Mouse (Mus musculus): ENCODE data around the gene Cradd. TPM values are rescaled to one million over a fixed set of nuclear protein-coding genes. Genes with fewer than 3 reads are reported as not detected.

The Cradd gene
- polyA plus RNA-seq, 1 experiment from 2014 or later: 15.4 TPM

- ATAC-seq (no peak), DNase-seq (ENCODE audit: low spot score) (no peak)
- Histone ChIP-seq H3K27ac (ENCODE audit: low read length) (no peak overlapping the region), H3K9ac (replicated peaks; ENCODE audit: low read depth) (no peak overlapping the region), H3K9me3 (ENCODE audit: low read length) (no peaks in the 10 kb centered on the region), H3K4me3 (ENCODE audit: low read depth, low read length) (no peak overlapping the region), H3K4me1 (ENCODE audit: insufficient read depth, low read depth, low read length) (peaks cover 8% of the 10 kb centered on the region), H3K4me2 (replicated peaks; ENCODE audit: low read depth, low read length) (no peak overlapping the region), H3K36me3 (ENCODE audit: insufficient read depth, low read length) (no peaks in the 10 kb centered on the region), H3K27me3 (replicated peaks; ENCODE audit: insufficient read depth, low read length) (no peaks in the 10 kb centered on the region)
- WGBS: 71% methylated on average over 10 of the region's 10 CpGs
- TF ChIP-seq CTCF (IDR thresholded peaks at IDR 0.05) (no peak), EP300 (IDR thresholded peaks at IDR 0.05) (no peak)
These were observed 65.3 kb downstream of the Cradd start for GRCm38 (mm10) chr10:95258471-95259155.

- Histone ChIP-seq H3K4me2 (replicated peaks; ENCODE audit: low read depth, low read length) (no peak overlapping the region), H3K4me1 (ENCODE audit: insufficient read depth, low read depth, low read length) (peaks cover 8% of the 10 kb centered on the region), H3K9me3 (ENCODE audit: low read length) (no peaks in the 10 kb centered on the region), H3K36me3 (ENCODE audit: insufficient read depth, low read length) (no peaks in the 10 kb centered on the region), H3K4me3 (ENCODE audit: low read depth, low read length) (no peak overlapping the region), H3K9ac (replicated peaks; ENCODE audit: low read depth) (no peak overlapping the region), H3K27ac (ENCODE audit: low read length) (no peak overlapping the region), H3K27me3 (replicated peaks; ENCODE audit: insufficient read depth, low read length) (no peaks in the 10 kb centered on the region)
- TF ChIP-seq CTCF (IDR thresholded peaks at IDR 0.05) (peak; percentile 54), EP300 (IDR thresholded peaks at IDR 0.05) (no peak)
- ATAC-seq (no peak), DNase-seq (ENCODE audit: low spot score) (peak; percentile 42)
- 57% methylated on average over 8 of the region's 8 CpGs for WGBS
These were observed 66.0 kb downstream of the Cradd start for GRCm38 (mm10) chr10:95257979-95258378.

GRCm38 (mm10) chr10:95256095-95256494, 67.8 kb downstream of the Cradd start:
- no peak overlapping the region for H3K27ac ChIP-seq (ENCODE audit: low read length)
- H3K4me3 ChIP-seq (ENCODE audit: low read depth, low read length): no peak overlapping the region
- TF ChIP-seq EP300 (IDR thresholded peaks at IDR 0.05): no peak
- no peak for TF ChIP-seq CTCF (IDR thresholded peaks at IDR 0.05)
- peaks cover 5% of the 10 kb centered on the region; the same call in 1 of the 2 replicates for H3K4me1 ChIP-seq (ENCODE audit: insufficient read depth, low read depth, low read length)
- ATAC-seq (no peak), DNase-seq (ENCODE audit: low spot score) (no peak)
- H3K9ac ChIP-seq (replicated peaks; ENCODE audit: low read depth): no peak overlapping the region
- no peak overlapping the region for H3K4me2 ChIP-seq (replicated peaks; ENCODE audit: low read depth, low read length)
- no peaks in the 10 kb centered on the region for H3K9me3 ChIP-seq (ENCODE audit: low read length)
- no peaks in the 10 kb centered on the region for H3K27me3 ChIP-seq (replicated peaks; ENCODE audit: insufficient read depth, low read length)
- no peaks in the 10 kb centered on the region for H3K36me3 ChIP-seq (ENCODE audit: insufficient read depth, low read length)
- 56% methylated on average over 7 of the region's 7 CpGs for WGBS

- WGBS: 49% methylated on average over 8 of the region's 8 CpGs
These were observed 68.8 kb downstream of the Cradd start for GRCm38 (mm10) chr10:95255018-95255680.

GRCm38 (mm10) chr10:95254453-95255001, 69.4 kb downstream of the Cradd start:
- peak overlapping the region; percentile 55 for H3K27ac ChIP-seq (ENCODE audit: low read length)
- no peaks in the 10 kb centered on the region for H3K27me3 ChIP-seq (replicated peaks; ENCODE audit: insufficient read depth, low read length)
- 18% methylated on average over 13 of the region's 13 CpGs for WGBS
- H3K9ac ChIP-seq (replicated peaks; ENCODE audit: low read depth): no peak overlapping the region
- ATAC-seq: peak; percentile 66
- H3K9me3 ChIP-seq (ENCODE audit: low read length): no peaks in the 10 kb centered on the region
- TF ChIP-seq EP300 (IDR thresholded peaks at IDR 0.05) (peak; percentile 61), CTCF (IDR thresholded peaks at IDR 0.05) (peak; percentile 48)
- peak; percentile 72 for DNase-seq (ENCODE audit: low spot score)
- H3K4me1 ChIP-seq (ENCODE audit: insufficient read depth, low read depth, low read length): peaks cover 5% of the 10 kb centered on the region; the same call in 1 of the 2 replicates
- no peaks in the 10 kb centered on the region for H3K36me3 ChIP-seq (ENCODE audit: insufficient read depth, low read length)
- no peak overlapping the region for H3K4me3 ChIP-seq (ENCODE audit: low read depth, low read length)
- peak overlapping the region; percentile 31 for H3K4me2 ChIP-seq (replicated peaks; ENCODE audit: low read depth, low read length)

More at GRCm38 (mm10) chr10:95255018-95255680, 68.8 kb downstream of the Cradd start:
- ATAC-seq (no peak), DNase-seq (ENCODE audit: low spot score) (peak; percentile 39)
- Histone ChIP-seq H3K27me3 (replicated peaks; ENCODE audit: insufficient read depth, low read length) (no peaks in the 10 kb centered on the region), H3K27ac (ENCODE audit: low read length) (peak overlapping the region; percentile 10; the same call in 1 of the 2 replicates), H3K9me3 (ENCODE audit: low read length) (no peaks in the 10 kb centered on the region), H3K4me2 (replicated peaks; ENCODE audit: low read depth, low read length) (peak overlapping the region; percentile 31), H3K36me3 (ENCODE audit: insufficient read depth, low read length) (no peaks in the 10 kb centered on the region), H3K9ac (replicated peaks; ENCODE audit: low read depth) (no peak overlapping the region), H3K4me3 (ENCODE audit: low read depth, low read length) (no peak overlapping the region), H3K4me1 (ENCODE audit: insufficient read depth, low read depth, low read length) (peaks cover 5% of the 10 kb centered on the region; the same call in 1 of the 2 replicates)
- TF ChIP-seq CTCF (IDR thresholded peaks at IDR 0.05): no peak
- peak; percentile 47; the same call in 1 of the 2 replicates for TF ChIP-seq EP300 (IDR thresholded peaks at IDR 0.05)

- no peak overlapping the region for H3K9ac ChIP-seq (replicated peaks; ENCODE audit: low read depth)
- ATAC-seq: peak; percentile 28; the same call in 1 of the 2 replicates
- no peaks in the 10 kb centered on the region for H3K9me3 ChIP-seq (ENCODE audit: low read length)
- DNase-seq (ENCODE audit: low spot score): no peak
- TF ChIP-seq CTCF (IDR thresholded peaks at IDR 0.05) (no peak), EP300 (IDR thresholded peaks at IDR 0.05) (no peak)
- H3K27me3 ChIP-seq (replicated peaks; ENCODE audit: insufficient read depth, low read length): no peaks in the 10 kb centered on the region
- H3K27ac ChIP-seq (ENCODE audit: low read length): peak overlapping the region; percentile 47
- no peaks in the 10 kb centered on the region for H3K36me3 ChIP-seq (ENCODE audit: insufficient read depth, low read length)
- H3K4me3 ChIP-seq (ENCODE audit: low read depth, low read length): no peak overlapping the region
- H3K4me1 ChIP-seq (ENCODE audit: insufficient read depth, low read depth, low read length): peaks cover 5% of the 10 kb centered on the region; the same call in 1 of the 2 replicates
- peak overlapping the region; percentile 31; the same call in 1 of the 2 replicates for H3K4me2 ChIP-seq (replicated peaks; ENCODE audit: low read depth, low read length)
- 26% methylated on average over 3 of the region's 3 CpGs for WGBS
These were observed 69.9 kb downstream of the Cradd start for GRCm38 (mm10) chr10:95254046-95254445.
